Mouse (Mus musculus): ENCODE measurements around the gene Dcst2.
A peak's percentile ranks its signal among the peaks of the same experiment; 100 is the strongest.

GRCm38 (mm10) chr3:89315195-89315929 lies 46.4 kb upstream of the Dcst2 start:
- TF ChIP-seq MXI1 (IDR thresholded peaks at IDR 0.05; ENCODE audit: low read depth, low read length) (no peak), USF2 (IDR thresholded peaks at IDR 0.05; ENCODE audit: borderline replicate concordance in 1 of 2, insufficient read depth in 1 of 2, low read depth in 1 of 2, low read length in 2 of 2) (no peak), ZNF384 (IDR thresholded peaks at IDR 0.05; ENCODE audit: low read depth, low read length) (no peak), CTCF (IDR thresholded peaks at IDR 0.05 in 2 of 3, conservative IDR thresholded peaks at IDR 0.05 in 1 of 3; ENCODE audit: control insufficient read depth in 1 of 3, insufficient read depth in 1 of 3, low read depth in 2 of 3, low read length in 3 of 3, poor library complexity in 1 of 3, severe bottlenecking in 1 of 3) (peak; percentile 82 to 100 (median 91)), MYC (IDR thresholded peaks at IDR 0.05; ENCODE audit: low read depth, low read length) (no peak), JUND (IDR thresholded peaks at IDR 0.05; ENCODE audit: low read depth, low read length) (no peak), POLR2A (IDR thresholded peaks at IDR 0.05; ENCODE audit: control insufficient read depth in 1 of 2, insufficient read depth in 1 of 2, low read depth in 1 of 2, low read length in 2 of 2, poor library complexity in 1 of 2) (no peak), HCFC1 (IDR thresholded peaks at IDR 0.05; ENCODE audit: low read depth, low read length) (0 out of 2 replicates have a peak, but pooled peaks have one; percentile 26), CHD2 (IDR thresholded peaks at IDR 0.05; ENCODE audit: low read length) (no peak), POLR2AphosphoS2 (IDR thresholded peaks at IDR 0.05; ENCODE audit: low read length) (no peak), RCOR1 (IDR thresholded peaks at IDR 0.05; ENCODE audit: low read depth, low read length) (no peak), EP300 (IDR thresholded peaks at IDR 0.05; ENCODE audit: low read depth in 1 of 2, low read length in 2 of 2) (no peak), E2F4 (IDR thresholded peaks at IDR 0.05; ENCODE audit: borderline replicate concordance, low read depth, low read length) (no peak)
